Mouse (Mus musculus) CH12.LX (cell line): Measurements from ENCODE around the gene Fgfr2. TPM values are rescaled to one million over a fixed set of nuclear protein-coding genes. Genes with fewer than 3 reads are reported as not detected.

Experiments used
- DNase-seq: peaks from one replicate; pipeline ENCODE4 v3.0.0-alpha.2; 2013; ENCODE audit errors: extremely low read depth
- H3K27ac ChIP-seq: 2 replicates; pipeline ENCODE4 v1.5.1; 2012; ENCODE audit warnings: low read depth, mild to moderate bottlenecking, control low read depth, moderate library complexity; ENCODE audit not compliant: insufficient read depth
- H3K27me3 ChIP-seq: replicated peaks from 2 replicates; pipeline ENCODE3; 2012; ENCODE audit warnings: inconsistent platforms
- H3K36me3 ChIP-seq, 2 experiments: replicated peaks in 1 of 2; 2 replicates each; pipeline versions ENCODE3 to v1.6.1; 2012; ENCODE audit warnings: inconsistent platforms in 1 of 2, low read length in 1 of 2, mild to moderate bottlenecking in 1 of 2, mixed read lengths in 1 of 2, moderate library complexity in 1 of 2; ENCODE audit not compliant: control insufficient read depth in 1 of 2, insufficient read depth in 1 of 2
- H3K4me1 ChIP-seq, 2 experiments: 2 replicates each; pipeline ENCODE4 v1.6.1; 2012; ENCODE audit warnings: inconsistent platforms in 1 of 2, moderate library complexity in 1 of 2; ENCODE audit not compliant: insufficient read depth in 2 of 2, control insufficient read depth in 1 of 2
- H3K4me2 ChIP-seq: 2 replicates; pipeline ENCODE4 v1.6.1; 2012; ENCODE audit warnings: low read depth, mild to moderate bottlenecking, control low read depth; ENCODE audit not compliant: poor library complexity, insufficient read depth, severe bottlenecking
- H3K4me3 ChIP-seq, 3 experiments: fragments of 150-350 bp in 1 of 3; sonication (generic) in 1 of 3; replicated peaks in 1 of 3; 2 replicates each; pipeline versions ENCODE3 to v1.5.1; 2011 to 2012; ENCODE audit warnings: low read depth in 2 of 3, low read length in 2 of 3, mild to moderate bottlenecking in 2 of 3, moderate library complexity in 2 of 3, control low read depth in 1 of 3, improper control_type of control experiment in 1 of 3, inconsistent platforms in 1 of 3, mixed read lengths in 1 of 3; ENCODE audit not compliant: poor library complexity in 1 of 3
- H3K79me2 ChIP-seq: replicated peaks from 2 replicates; pipeline ENCODE4 v1.6.1; 2012; ENCODE audit warnings: mild to moderate bottlenecking, moderate library complexity; ENCODE audit not compliant: control insufficient read depth, poor library complexity, insufficient read depth, severe bottlenecking; ENCODE audit errors: extremely low read depth
- H3K9ac ChIP-seq: 2 replicates; pipeline ENCODE4 v1.6.1; 2012; ENCODE audit warnings: low read depth, mild to moderate bottlenecking, control low read depth, moderate library complexity; ENCODE audit not compliant: insufficient read depth
- H3K9me3 ChIP-seq: replicated peaks from 2 replicates; pipeline ENCODE3; 2012; ENCODE audit warnings: low read length, inconsistent platforms, mixed read lengths
- CHD2 ChIP-seq: IDR thresholded peaks from 2 replicates; pipeline ENCODE4 v1.6.1; 2011; ENCODE audit warnings: low read length, improper control_type of control experiment
- CTCF ChIP-seq, 2 experiments: IDR thresholded peaks in 1 of 2; conservative IDR thresholded peaks in 1 of 2; 2 replicates each; pipeline ENCODE4 v1.5.1; 2011 to 2012; ENCODE audit warnings: low read depth in 2 of 2, low read length in 2 of 2, improper control_type of control experiment in 1 of 2, inconsistent platforms in 1 of 2, mild to moderate bottlenecking in 1 of 2, moderate library complexity in 1 of 2
- ELF1 ChIP-seq: IDR thresholded peaks from 2 replicates; pipeline ENCODE4 v1.6.1; 2014; ENCODE audit warnings: low read depth, mild to moderate bottlenecking, inconsistent platforms, low read length, improper control_type of control experiment
- ETS1 ChIP-seq: conservative IDR thresholded peaks from 2 replicates; pipeline ENCODE4 v1.6.1; 2012; ENCODE audit warnings: low read depth, mild to moderate bottlenecking, inconsistent platforms, low read length, improper control_type of control experiment, moderate library complexity
- HCFC1 ChIP-seq: IDR thresholded peaks from 2 replicates; pipeline ENCODE4 v1.6.1; 2012; ENCODE audit warnings: low read depth, mild to moderate bottlenecking, inconsistent platforms, low read length, improper control_type of control experiment
- JUN ChIP-seq: IDR thresholded peaks from 2 replicates; pipeline ENCODE4 v1.6.1; 2011; ENCODE audit warnings: low read depth, mild to moderate bottlenecking, low read length, improper control_type of control experiment, moderate library complexity; ENCODE audit not compliant: insufficient read depth
- JUND ChIP-seq: conservative IDR thresholded peaks from 2 replicates; pipeline ENCODE4 v1.6.1; 2011; ENCODE audit warnings: low read depth, low read length, improper control_type of control experiment
- RAD21 ChIP-seq: IDR thresholded peaks from 2 replicates; pipeline ENCODE4 v1.6.1; 2011; ENCODE audit warnings: low read depth, mild to moderate bottlenecking, low read length, improper control_type of control experiment, moderate library complexity
- SIN3A ChIP-seq: IDR thresholded peaks from 2 replicates; pipeline ENCODE4 v1.6.1; 2012; ENCODE audit warnings: low read length, improper control_type of control experiment, inconsistent platforms
- SMC3 ChIP-seq: IDR thresholded peaks from 2 replicates; pipeline ENCODE4 v1.6.1; 2011; ENCODE audit warnings: low read depth, low read length, improper control_type of control experiment
- TCF12 ChIP-seq: IDR thresholded peaks from 2 replicates; pipeline ENCODE4 v1.6.1; 2014; ENCODE audit warnings: low read depth, mild to moderate bottlenecking, inconsistent platforms, low read length, improper control_type of control experiment
- ZC3H11A ChIP-seq: IDR thresholded peaks from 2 replicates; pipeline ENCODE4 v1.6.1; 2012; ENCODE audit warnings: low read depth, mild to moderate bottlenecking, inconsistent platforms, low read length, improper control_type of control experiment
- ZNF384 ChIP-seq: IDR thresholded peaks from 2 replicates; pipeline ENCODE4 v1.6.1; 2012; ENCODE audit warnings: low read depth, low read length, improper control_type of control experiment, inconsistent platforms
- dilution Hi-C: fragments of 300-500 bp; cut with MboI; formaldehyde crosslinking; loops from 2 replicates; pipeline ENCODE4 v1.14.3; 2020; ENCODE audit warnings: low sequenced_read_pairs; ENCODE audit not compliant: extremely low pct_unique_long_range_greater_than_20kb, extremely low pct_ligation_motif_present
- in situ Hi-C: fragments of 300-500 bp; cut with MboI; formaldehyde crosslinking; loops from 3 replicates; pipeline ENCODE4 v1.14.3; 2019; ENCODE audit warnings: low sequenced_read_pairs, low pct_ligation_motif_present, low pct_unique_long_range_greater_than_20kb, mixed read lengths
- polyA plus RNA-seq: library from polyadenylated mRNA; unstranded; fragments of >175 nt; gene quantifications from 2 replicates; pipeline ENCODE4 v1.2.1, GENCODE M21; 2012; ENCODE audit warnings: low read depth; ENCODE audit not compliant: insufficient read length
- total RNA-seq, 2 experiments: library from RNA; depleted of rRNA; stranded (reverse); fragments of 300-350 nt in 1 of 2; fragments of >200 nt in 1 of 2; gene quantifications; 2 replicates each; pipeline ENCODE4 v1.2.3; 2012 to 2014

Gene Fgfr2
- total and polyA plus RNA-seq, 3 experiments, result not detected

DNA sequence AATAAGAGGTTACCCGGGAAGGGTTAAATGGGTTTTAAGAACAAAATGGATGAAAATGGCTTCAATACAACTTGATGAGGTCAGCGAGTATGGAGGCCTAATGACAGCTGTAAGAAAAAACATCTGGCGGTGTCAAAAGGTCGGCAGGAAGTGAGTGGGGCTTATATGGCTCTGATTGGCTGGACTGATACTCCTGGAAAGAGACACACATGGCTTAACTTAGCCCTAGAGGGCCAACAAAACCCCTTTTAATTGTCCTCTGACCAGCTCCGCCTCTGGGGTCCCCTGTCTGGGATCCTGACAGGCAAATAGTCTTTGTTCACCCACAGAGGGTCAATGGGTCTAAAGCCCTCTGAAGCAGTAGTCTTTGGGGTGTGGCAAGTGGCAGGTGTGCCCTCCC is 85.9 kb downstream of the Fgfr2 start:
- no peak for DNase-seq
- Histone ChIP-seq H3K79me2 (no peaks in the 10 kb centered on the region), H3K27me3 (peaks cover 85% of the 10 kb centered on the region)
- dilution Hi-C loops, result no loop called here
- no peak for TF ChIP-seq TCF12
- TF ChIP-seq SIN3A, result no peak
- no peak for TF ChIP-seq CHD2
- no peak for TF ChIP-seq CTCF (conservative IDR thresholded peaks at IDR 0.05 in 1 of 2, IDR thresholded peaks at IDR 0.05 in 1 of 2; ENCODE audit: low read depth in 2 of 2, low read length in 2 of 2)
- TF ChIP-seq ETS1, result no peak
- TF ChIP-seq HCFC1, result no peak
- TF ChIP-seq, all 38 proteins: peak for 0
- Histone ChIP-seq H3K36me3 (no peaks in the 10 kb centered on the region), H3K9ac (no peak overlapping the region), H3K4me1 (no peaks in the 10 kb centered on the region), H3K27ac (no peak overlapping the region), H3K4me3 (no peak overlapping the region), H3K4me2 (no peak overlapping the region), H3K9me3 (no peaks in the 10 kb centered on the region)
- in situ Hi-C loops, result loop anchor here (25.0 kb wide), 1 partner anchor 575 kb away; the partner anchor contains the start of gene Tex36

- H3K27ac ChIP-seq, result no peak overlapping the region
- no peaks in the 10 kb centered on the region for H3K9me3 ChIP-seq
- no peaks in the 10 kb centered on the region for H3K36me3 ChIP-seq
- dilution Hi-C loops, result no loop called here
- no peaks in the 10 kb centered on the region for H3K79me2 ChIP-seq
- H3K4me3 ChIP-seq, result no peak overlapping the region
- no peak overlapping the region for H3K4me2 ChIP-seq
- TF ChIP-seq ELF1, result no peak
- TF ChIP-seq TCF12, result no peak
- no peak for TF ChIP-seq JUN
- H3K9ac ChIP-seq, result no peak overlapping the region
- in situ Hi-C loops, result loop anchor here (25.0 kb wide), 1 partner anchor 576 kb away; the partner anchor contains the start of gene Tex36
- peaks cover 83% of the 10 kb centered on the region for H3K27me3 ChIP-seq
- no peaks in the 10 kb centered on the region for H3K4me1 ChIP-seq
- DNase-seq, result no peak
These were observed 87.2 kb downstream of the Fgfr2 start for GRCm38 (mm10) chr7:133035901-133036300.

DNA sequence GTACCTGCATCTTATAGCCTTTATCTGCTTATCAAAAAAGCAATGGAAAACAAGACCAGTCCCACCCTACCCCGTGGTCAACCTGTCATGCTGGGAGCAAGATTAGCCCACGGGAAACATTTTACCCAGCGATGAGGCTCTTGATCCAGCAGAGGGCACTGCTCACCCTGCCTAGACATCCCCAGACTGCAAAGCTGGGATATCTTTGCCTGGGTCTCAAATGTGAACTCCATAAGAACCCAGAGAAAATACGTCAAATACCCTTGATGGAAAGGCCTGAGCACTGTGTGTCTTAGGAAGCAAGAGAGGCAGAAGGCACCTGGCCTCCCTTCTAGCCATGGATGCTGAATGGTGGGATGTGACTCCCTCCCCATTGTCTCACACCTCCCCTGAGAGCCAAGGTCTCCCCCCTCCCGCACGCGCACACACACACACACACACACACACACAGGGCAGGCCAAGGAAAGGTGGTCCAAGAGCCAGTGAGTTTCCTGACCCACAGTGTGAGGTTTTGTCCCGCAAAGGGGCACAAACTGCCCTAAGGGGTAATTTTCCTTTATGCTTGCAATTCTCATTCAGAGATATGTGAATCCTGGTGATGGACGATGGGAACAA is 90.5 kb downstream of the Fgfr2 start:
- no peaks in the 10 kb centered on the region for H3K79me2 ChIP-seq
- peak; percentile 92 for TF ChIP-seq RAD21
- no peak for TF ChIP-seq ZNF384
- TF ChIP-seq ZC3H11A, result peak; percentile 31; the same call in 1 of the 2 replicates
- TF ChIP-seq SMC3, result peak; percentile 86
- TF ChIP-seq CTCF (conservative IDR thresholded peaks at IDR 0.05 in 1 of 2, IDR thresholded peaks at IDR 0.05 in 1 of 2; ENCODE audit: low read depth in 2 of 2, low read length in 2 of 2), result peak; percentile 66 to 90
- no peak for TF ChIP-seq JUND
- in situ Hi-C loops (loop anchor here (25.0 kb wide), 1 partner anchor 580 kb away; the partner anchor contains the start of gene Tex36), dilution Hi-C loops (no loop called here)
- H3K9me3 ChIP-seq, result no peaks in the 10 kb centered on the region
- no peak overlapping the region for H3K4me3 ChIP-seq
- DNase-seq, result peak; percentile 29
- H3K9ac ChIP-seq, result no peak overlapping the region
- H3K27me3 ChIP-seq, result peaks cover 89% of the 10 kb centered on the region
- no peak overlapping the region for H3K4me2 ChIP-seq
- no peaks in the 10 kb centered on the region for H3K4me1 ChIP-seq
- no peaks in the 10 kb centered on the region for H3K36me3 ChIP-seq
- H3K27ac ChIP-seq, result no peak overlapping the region
